Mouse (Mus musculus) cortical plate, adult 2 months (tissue): ENCODE data around the gene B4gat1. TPM values are rescaled to one million over a fixed set of nuclear protein-coding genes. Genes with fewer than 3 reads are reported as not detected.

Source experiments
- H3K27ac ChIP-seq: fragments of 200-500 bp; 2 replicates; pipeline ENCODE4 v1.5.1; 2012; ENCODE audit warnings: low read length, control low read depth, inconsistent platforms; ENCODE audit not compliant: insufficient read depth
- H3K4me1 ChIP-seq: fragments of 200-500 bp; 2 replicates; pipeline ENCODE4 v1.6.1; 2011; ENCODE audit warnings: low read length; ENCODE audit not compliant: control insufficient read depth, insufficient read depth
- H3K4me3 ChIP-seq: fragments of 200-500 bp; 2 replicates; pipeline ENCODE4 v1.5.1; 2011; ENCODE audit warnings: mild to moderate bottlenecking, low read length, control low read depth; ENCODE audit not compliant: insufficient read depth
- CTCF ChIP-seq: fragments of 200-500 bp; IDR thresholded peaks from 2 replicates; pipeline ENCODE4 v1.5.1; 2011; ENCODE audit warnings: mild to moderate bottlenecking, control low read depth, low read length; ENCODE audit not compliant: insufficient read depth; ENCODE audit errors: extremely low read depth
- POLR2A ChIP-seq: fragments of 200-500 bp; IDR thresholded peaks from 2 replicates; pipeline ENCODE4 v1.6.1; 2011; ENCODE audit warnings: mild to moderate bottlenecking, low read length, control low read depth; ENCODE audit not compliant: insufficient read depth; ENCODE audit errors: extremely low read depth
- polyA plus RNA-seq: library from polyadenylated mRNA; depleted of rRNA; stranded (reverse); fragments of >200 nt; gene quantifications from 2 replicates; pipeline ENCODE4 v1.2.3, GENCODE M21; 2012

Gene B4gat1
- polyA plus RNA-seq, 1 experiment = 106 TPM

DNA sequence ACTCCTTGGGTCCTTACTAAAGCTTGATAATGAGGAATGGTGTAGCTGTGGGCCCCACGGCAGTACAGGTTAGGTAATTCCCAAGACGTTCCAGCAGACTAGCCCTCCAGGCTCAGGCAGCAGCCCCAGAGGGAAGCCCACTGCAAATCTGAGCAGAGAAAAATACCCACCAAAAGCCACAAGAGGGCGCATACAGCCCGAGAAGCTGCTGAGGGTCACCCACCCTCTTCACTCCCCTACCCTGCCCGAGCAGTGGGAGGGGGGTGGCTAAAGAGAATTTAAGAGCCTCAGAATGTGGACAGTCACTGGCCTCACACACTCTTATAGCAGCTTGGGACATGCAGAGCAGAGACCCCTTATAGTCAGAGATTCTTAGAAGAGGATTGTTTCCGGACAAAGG lies 17.6 kb downstream of the B4gat1 start:
- H3K27ac ChIP-seq = no peak overlapping the region
- H3K4me3 ChIP-seq = no peak overlapping the region
- H3K4me1 ChIP-seq = peaks cover 5% of the 10 kb centered on the region
- TF ChIP-seq CTCF = peak; percentile 56
- TF ChIP-seq POLR2A = no peak

DNA sequence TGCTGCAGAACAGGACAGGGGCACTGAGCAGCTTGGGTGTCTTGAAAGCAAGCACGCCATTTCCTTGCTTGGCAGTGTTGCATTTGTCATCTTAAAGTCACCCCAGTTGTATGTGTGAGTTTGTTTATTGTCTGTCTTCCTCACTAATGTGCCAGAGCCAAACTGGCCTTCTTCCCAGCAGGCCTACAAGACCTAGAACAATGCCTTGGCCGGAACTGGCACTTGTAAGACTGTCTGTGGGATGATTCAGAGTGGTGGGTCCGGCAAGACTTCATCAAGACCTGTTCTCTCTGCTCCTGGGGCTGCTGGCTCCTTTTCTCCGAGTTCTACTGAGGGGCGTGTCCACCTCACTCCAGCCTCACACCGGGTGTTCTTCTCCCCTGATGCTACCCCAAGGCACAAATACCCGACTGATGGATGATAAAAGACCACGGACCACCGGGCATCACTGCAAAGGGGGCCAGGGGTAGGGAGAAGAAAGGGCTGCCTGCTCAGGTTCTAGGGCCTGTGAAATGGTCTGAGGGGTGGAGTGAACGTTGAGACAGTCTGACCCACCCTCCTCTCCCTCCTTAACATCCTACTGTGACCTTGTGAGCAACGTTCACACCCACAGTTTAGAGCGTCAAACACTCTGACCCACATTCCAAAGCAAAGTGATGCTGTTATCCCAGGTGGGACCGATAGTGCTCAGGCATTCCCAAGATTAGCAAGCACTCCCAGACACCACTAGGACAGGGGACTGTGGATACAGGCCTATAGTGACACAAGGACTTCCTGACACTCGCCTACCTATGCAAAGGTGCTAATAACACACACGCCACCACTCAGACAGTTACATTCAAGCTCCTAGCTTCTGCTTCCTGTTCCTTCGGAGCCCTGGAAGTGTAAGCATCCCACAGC lies 19.5 kb downstream of the B4gat1 start:
- Histone ChIP-seq H3K4me3 (no peak overlapping the region), H3K4me1 (peaks cover 7% of the 10 kb centered on the region), H3K27ac (no peak overlapping the region)
- TF ChIP-seq POLR2A (0 out of 2 replicates have a peak, but pooled peaks have one; percentile 22), CTCF (no peak)

DNA sequence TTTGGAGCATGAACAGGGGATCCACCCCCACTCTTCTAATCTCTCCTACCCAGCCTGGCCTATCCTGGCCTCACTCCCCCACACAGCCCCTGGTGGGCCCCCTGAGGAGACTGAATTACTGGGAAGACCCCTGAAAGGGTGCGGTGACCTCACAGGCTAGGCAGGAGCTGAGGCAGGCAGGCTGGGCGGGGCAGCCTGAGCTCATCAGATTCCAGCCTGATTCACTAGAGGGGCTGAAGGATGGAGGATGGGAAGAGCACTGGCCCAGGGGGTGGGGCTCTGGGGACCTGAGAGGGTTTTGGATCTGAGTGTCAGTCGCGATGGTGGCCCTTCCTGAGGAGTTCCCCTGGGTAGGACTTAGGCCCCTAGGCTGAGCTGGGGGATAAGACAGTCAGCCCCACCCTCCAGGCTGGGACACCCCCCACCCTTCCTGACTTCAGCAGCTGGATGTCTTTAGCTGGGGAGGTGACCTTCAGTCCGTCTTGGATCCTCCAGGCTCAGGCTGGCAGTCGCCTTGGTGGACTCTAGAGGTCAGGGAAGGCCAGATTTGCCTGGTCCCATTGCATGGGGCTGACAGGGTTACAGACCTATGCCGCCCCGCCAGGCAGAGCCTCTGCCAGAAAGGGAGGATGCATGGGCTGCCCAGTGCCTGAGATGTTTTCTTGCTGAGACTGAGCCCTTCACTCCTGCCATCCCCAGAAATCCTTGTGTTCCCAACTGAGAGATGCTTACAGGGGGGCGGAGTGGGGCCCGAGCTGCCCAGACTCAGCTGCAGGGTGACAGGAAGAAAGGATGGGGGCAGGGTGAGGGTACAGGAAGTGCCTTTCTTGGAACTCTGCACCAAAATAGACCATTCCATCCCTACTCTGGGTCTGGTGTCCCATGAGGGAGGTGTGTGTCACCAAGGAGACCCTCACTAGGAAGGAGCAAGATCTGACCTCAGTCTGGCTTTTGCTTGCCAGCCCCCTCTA lies 20.5 kb downstream of the B4gat1 start:
- H3K4me1 ChIP-seq = peaks cover 7% of the 10 kb centered on the region
- H3K4me3 ChIP-seq = no peak overlapping the region
- H3K27ac ChIP-seq = no peak overlapping the region
- no peak for TF ChIP-seq CTCF
- no peak for TF ChIP-seq POLR2A

GRCm38 (mm10) chr19:5060365-5061330 lies 22.0 kb downstream of the B4gat1 start:
- no peak overlapping the region for H3K27ac ChIP-seq
- H3K4me3 ChIP-seq = no peak overlapping the region
- TF ChIP-seq POLR2A = no peak
- peaks cover 7% of the 10 kb centered on the region for H3K4me1 ChIP-seq

DNA sequence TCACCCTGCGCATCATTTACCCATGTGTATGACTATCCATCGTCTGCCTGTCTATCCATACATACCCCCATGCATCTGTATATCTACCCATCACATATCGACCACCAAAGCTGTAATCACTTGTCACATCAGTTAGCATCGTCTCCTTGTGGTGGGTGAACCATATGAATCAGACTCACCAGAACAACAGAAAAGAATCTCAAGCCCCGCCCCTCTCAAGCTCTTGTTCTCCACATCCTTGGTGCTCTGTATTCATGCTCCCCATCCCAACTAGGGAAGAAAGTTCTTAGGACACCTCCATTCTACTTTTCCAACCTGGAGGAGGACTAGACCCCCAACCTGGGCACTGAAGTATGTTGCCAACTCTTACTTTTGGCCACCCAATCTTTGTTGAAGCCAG lies 23.4 kb downstream of the B4gat1 start:
- TF ChIP-seq CTCF = no peak
- TF ChIP-seq POLR2A = no peak
- H3K27ac ChIP-seq = no peak overlapping the region
- no peak overlapping the region for H3K4me3 ChIP-seq

GRCm38 (mm10) chr19:5062446-5062845 lies 23.8 kb downstream of the B4gat1 start:
- TF ChIP-seq POLR2A (no peak), CTCF (no peak)
- Histone ChIP-seq H3K4me1 (peaks cover 7% of the 10 kb centered on the region), H3K27ac (no peak overlapping the region), H3K4me3 (no peak overlapping the region)

More for the DNA sequence above, 23.4 kb downstream of the B4gat1 start:
- peaks cover 7% of the 10 kb centered on the region for H3K4me1 ChIP-seq

DNA sequence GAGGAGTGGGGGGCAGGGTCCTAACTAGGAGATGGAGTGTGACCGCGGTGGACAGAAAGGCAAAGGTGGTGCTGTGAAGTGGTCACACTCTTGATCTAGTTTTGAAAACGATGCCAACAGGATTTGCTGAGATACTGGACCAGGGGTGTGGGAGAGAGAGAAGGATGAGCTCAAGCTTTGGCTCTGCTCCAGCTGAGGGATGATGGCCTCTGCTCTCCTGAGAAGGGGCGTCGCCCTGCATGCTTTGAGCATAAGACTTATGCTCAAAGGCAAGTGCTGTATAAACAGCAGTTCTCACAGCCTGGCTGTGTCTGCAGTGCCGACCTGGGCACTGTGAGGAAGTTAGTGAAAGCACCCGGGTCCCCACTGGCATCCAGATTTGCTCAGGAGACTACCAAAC lies 26.5 kb downstream of the B4gat1 start:
- no peak overlapping the region for H3K4me3 ChIP-seq
- H3K27ac ChIP-seq = no peak overlapping the region
- no peak for TF ChIP-seq CTCF
- TF ChIP-seq POLR2A = no peak
- H3K4me1 ChIP-seq = 0 out of 2 replicates have a peak, but pooled peaks cover 1% of the 10 kb centered on the region

DNA sequence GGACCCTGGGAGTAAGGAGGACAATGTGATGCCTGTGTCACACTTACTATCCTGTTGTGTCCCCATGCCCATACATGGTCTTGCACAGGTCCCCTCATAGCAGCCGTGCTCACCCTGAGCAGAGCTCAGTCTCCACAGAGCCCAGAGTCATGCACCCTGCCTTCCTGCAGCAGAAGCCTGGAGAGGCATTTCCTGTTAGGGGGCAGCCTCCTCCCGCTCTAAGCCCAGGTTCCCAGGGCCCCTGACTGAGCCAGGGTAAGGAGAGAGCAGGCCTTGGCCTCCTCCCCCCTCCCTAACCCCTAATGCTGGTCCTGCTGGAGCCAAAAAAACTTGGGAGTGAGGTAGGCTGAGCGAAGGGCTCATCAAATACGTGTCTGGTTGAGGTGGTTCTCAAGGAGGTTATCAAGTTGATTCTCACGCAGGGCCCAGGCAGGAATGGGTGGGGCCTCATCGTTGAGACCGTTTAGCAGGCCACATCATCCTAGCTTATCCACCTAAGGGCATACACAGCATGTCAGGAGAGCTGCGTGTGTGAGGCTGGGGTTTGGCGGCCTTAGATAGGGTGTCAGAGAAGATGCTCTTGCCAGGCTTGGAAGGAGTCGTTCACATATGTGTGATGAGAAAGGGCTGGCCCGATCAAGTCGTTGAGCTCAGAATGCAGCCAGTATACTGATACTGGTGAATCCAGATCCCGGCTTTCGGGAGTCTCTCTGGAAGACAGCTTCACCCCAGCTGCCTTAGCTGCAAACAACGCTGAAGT lies 28.6 kb downstream of the B4gat1 start:
- Histone ChIP-seq H3K4me3 (no peak overlapping the region), H3K27ac (no peak overlapping the region), H3K4me1 (no peaks in the 10 kb centered on the region)
- TF ChIP-seq CTCF (no peak), POLR2A (no peak)
